Mouse (Mus musculus) kidney, adult 2 months (tissue): ENCODE data around the gene Tsc1.

Experiments used
- CTCF ChIP-seq: fragments of 200-500 bp; conservative IDR thresholded peaks from 2 replicates; pipeline ENCODE4 v1.5.1; 2011; ENCODE audit warnings: low read depth, mild to moderate bottlenecking, control low read depth, low read length, moderate library complexity, mixed read lengths; ENCODE audit not compliant: insufficient read depth, insufficient read length
- POLR2A ChIP-seq: fragments of 200-500 bp; IDR thresholded peaks from one replicate; pipeline ENCODE4 v1.6.1; 2011; ENCODE audit warnings: low read depth, low read length, control low read depth

- TF ChIP-seq CTCF (no peak), POLR2A (no peak)
Measured at GRCm38 (mm10) chr2:28629911-28630381, 11.1 kb upstream of the Tsc1 start.
